Mouse (Mus musculus) T-helper 2 cell (primary cell): Measurements from ENCODE around the gene Whrn.

ENCODE experiments used
- in situ Hi-C: fragments of 300-600 bp; cut with MboI, MseI; formaldehyde crosslinking; loops from one replicate; pipeline ENCODE4 v1.15.1; 2025; ENCODE audit warnings: high pct_unique_total_duplicates

Gene Whrn

GRCm38 (mm10) chr4:63409317-63409907 is 86.4 kb downstream of the Whrn start:
- in situ Hi-C loops: loop anchor here (5.0 to 10.0 kb wide), 5 partner anchors 42 to 775 kb away; partner anchors contain the start of genes Atp6v1g1 and Tnfsf8

- in situ Hi-C loops: loop anchor here (5.0 to 10.0 kb wide), 5 partner anchors 41 to 774 kb away; partner anchors contain the start of genes Atp6v1g1 and Tnfsf8
Observed at GRCm38 (mm10) chr4:63408649-63409048, 87.1 kb downstream of the Whrn start.

- in situ Hi-C loops: loop anchor here (5.0 to 10.0 kb wide), 5 partner anchors 41 to 773 kb away; partner anchors contain the start of genes Atp6v1g1 and Tnfsf8
Observed at GRCm38 (mm10) chr4:63408247-63408646, 87.5 kb downstream of the Whrn start.

- in situ Hi-C loops: loop anchor here (5.0 to 10.0 kb wide), 5 partner anchors 38 to 771 kb away; partner anchors contain the start of genes Atp6v1g1 and Tnfsf8
Observed at GRCm38 (mm10) chr4:63405683-63406082, 90.1 kb downstream of the Whrn start.

- in situ Hi-C loops: loop anchor here (5.0 to 10.0 kb wide), 5 partner anchors 38 to 770 kb away; partner anchors contain the start of genes Atp6v1g1 and Tnfsf8
Observed at GRCm38 (mm10) chr4:63405051-63405450, 90.7 kb downstream of the Whrn start.

GRCm38 (mm10) chr4:63404205-63404604 is 91.6 kb downstream of the Whrn start:
- in situ Hi-C loops: loop anchor here (10.0 kb wide), 2 partner anchors 141 to 769 kb away; partner anchors contain the start of gene Atp6v1g1

DNA sequence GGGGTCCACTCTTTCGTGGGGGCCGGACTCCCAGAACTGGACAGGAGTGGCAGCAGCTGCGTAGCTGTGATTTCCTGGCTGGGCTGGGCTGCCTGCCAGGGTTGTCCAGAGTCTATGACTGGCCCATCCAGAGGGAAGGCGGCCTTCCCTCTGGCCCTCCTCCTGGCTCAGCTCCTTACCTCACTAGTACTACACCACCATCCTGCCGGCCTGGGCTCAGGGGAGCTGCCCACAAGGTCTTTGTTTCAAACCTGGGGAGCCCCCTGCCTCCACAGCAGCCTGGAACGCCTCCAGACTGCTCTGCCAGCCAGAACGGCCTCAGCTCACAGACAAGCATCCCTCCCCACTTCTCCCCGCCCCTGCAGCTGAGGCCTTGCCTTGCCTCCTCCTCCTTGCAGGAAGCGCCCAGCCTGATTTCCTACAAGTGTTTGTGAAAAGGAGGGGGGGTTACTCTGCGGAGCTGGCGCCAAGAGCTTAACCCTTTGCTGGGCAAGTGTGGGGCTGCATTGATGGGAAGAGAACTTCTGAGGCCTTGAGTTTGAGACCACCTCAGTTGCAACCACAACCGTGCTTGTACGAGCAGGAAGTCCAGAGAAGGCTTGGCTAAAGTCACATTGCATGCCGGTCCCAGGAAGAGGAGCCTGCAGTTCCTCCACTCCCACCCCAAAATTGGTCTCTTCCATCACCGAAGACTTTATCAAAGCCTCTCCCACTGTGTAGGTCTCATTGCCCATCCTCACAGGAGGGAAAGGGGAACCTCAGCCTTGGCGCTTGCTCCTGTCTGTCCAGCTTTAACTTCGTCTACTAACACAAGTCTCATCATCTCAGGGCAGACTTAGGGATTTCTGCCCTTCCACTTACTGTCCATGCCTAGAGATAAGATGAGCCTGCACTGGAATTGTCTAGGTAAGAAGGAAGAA is 92.5 kb downstream of the Whrn start, which contains the start of gene Akna:
Gene Akna, minus strand, starts transcription at position 315 of the 920 bp plus-strand sequence.
- in situ Hi-C loops: loop anchor here (10.0 kb wide), 2 partner anchors 142 to 768 kb away; partner anchors contain the start of gene Atp6v1g1

- in situ Hi-C loops: loop anchor here (10.0 kb wide), 2 partner anchors 142 to 768 kb away; partner anchors contain the start of gene Atp6v1g1
Observed at GRCm38 (mm10) chr4:63402558-63402957, 93.2 kb downstream of the Whrn start.

- in situ Hi-C loops: loop anchor here (10.0 kb wide), 2 partner anchors 143 to 767 kb away; partner anchors contain the start of gene Atp6v1g1
Observed at GRCm38 (mm10) chr4:63402056-63402455, 93.7 kb downstream of the Whrn start.

- in situ Hi-C loops: loop anchor here (10.0 kb wide), 2 partner anchors 143 to 767 kb away; partner anchors contain the start of gene Atp6v1g1
Observed at GRCm38 (mm10) chr4:63401620-63402019, 94.2 kb downstream of the Whrn start.

- in situ Hi-C loops: loop anchor here (10.0 kb wide), 2 partner anchors 144 to 766 kb away; partner anchors contain the start of gene Atp6v1g1
Observed at GRCm38 (mm10) chr4:63400541-63401306, 95.1 kb downstream of the Whrn start.

DNA sequence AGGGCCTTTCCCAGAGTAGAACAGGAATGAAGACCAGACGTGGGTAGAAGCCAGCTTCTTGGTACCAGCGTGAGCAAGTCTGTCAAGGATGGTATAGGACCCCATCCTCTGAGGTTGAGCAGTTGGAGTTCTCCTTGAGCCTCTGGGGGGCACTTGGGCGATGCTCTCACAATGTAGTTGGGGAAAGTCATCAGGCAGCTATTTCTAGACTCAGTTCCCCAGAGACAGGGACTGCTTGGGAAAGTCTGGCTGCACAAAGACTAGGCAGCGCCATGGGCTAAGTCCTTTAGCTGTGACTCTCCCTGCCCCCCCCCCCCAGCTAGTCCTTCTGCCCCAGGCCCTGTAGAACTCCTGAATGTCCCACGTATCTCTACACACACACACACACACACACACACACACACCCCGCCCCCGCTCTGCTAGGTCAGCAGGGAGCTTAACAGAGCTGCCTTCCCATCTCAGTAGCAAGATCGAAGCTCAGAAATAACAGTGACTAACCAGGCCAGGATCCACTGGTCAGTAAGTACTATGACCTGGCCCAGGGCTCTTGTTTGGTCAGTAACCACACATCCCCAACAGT is 96.0 kb downstream of the Whrn start:
- in situ Hi-C loops: loop anchor here (10.0 kb wide), 2 partner anchors 145 to 765 kb away; partner anchors contain the start of gene Atp6v1g1

- in situ Hi-C loops: no loop called here
Observed at GRCm38 (mm10) chr4:63398854-63399609, 96.8 kb downstream of the Whrn start.

GRCm38 (mm10) chr4:63397981-63398537 is 97.7 kb downstream of the Whrn start:
- in situ Hi-C loops: no loop called here

DNA sequence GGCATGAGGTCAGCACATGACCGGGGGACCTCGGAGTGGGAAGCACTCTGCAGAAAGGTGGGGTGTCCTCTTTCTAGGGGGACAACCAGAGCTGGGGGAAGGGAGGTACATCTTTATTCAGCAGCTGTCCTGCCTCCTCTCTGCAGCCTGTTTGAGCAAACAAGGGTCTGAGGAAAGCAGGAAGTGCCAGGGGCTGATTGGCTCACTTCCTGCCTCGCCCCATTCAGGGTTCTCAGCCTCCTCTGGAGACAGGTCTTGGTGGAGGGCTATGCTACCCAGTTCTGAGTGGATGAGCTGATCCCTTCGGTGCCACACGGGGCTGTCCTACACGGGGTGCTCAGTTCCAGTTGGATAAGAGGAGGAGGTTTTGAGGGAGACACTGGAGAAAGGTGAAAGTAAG is 104.5 kb downstream of the Whrn start:
- in situ Hi-C loops: no loop called here

- in situ Hi-C loops: no loop called here
Observed at GRCm38 (mm10) chr4:63389887-63390528, 105.8 kb downstream of the Whrn start.

DNA sequence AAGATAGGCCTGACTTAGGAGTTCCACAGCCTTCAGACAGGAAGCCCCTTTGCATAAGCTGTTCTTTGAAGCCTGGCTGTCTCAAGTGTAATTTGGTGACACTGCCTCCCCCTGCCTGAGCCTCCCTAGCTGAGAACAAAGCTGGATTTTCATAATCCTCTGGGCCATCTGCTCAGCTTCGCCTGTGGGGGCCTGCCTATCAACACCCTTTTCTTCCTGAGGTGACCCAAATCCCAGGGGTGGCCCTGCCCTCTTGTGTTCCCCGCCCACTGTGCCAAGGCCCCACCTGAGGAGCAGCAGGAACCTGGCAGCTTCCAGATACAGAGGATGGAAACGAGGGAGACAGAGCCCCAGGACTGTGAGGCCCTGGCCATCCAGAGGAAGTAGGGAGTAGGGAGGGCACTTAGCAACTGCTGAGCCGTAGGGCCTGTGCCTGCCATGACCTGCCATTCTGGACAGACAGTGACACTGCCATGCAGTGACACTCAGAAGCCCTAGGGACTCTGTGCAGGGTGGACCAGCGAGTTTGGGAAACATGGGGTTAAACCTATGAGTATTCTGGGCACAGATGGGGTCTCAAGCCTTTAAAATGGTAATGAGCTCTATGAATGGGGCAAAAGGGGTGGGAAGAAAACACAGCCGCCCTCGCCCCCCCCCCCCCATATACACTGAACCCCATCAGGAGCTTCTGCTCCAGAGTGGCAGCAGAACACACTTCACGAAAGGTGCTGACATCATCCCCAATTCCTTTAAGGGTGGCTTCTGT is 106.5 kb downstream of the Whrn start:
- in situ Hi-C loops: no loop called here

GRCm38 (mm10) chr4:63388029-63388428 is 107.8 kb downstream of the Whrn start:
- in situ Hi-C loops: no loop called here
